Mouse (Mus musculus): ENCODE results near the gene Parp3.

DNA sequence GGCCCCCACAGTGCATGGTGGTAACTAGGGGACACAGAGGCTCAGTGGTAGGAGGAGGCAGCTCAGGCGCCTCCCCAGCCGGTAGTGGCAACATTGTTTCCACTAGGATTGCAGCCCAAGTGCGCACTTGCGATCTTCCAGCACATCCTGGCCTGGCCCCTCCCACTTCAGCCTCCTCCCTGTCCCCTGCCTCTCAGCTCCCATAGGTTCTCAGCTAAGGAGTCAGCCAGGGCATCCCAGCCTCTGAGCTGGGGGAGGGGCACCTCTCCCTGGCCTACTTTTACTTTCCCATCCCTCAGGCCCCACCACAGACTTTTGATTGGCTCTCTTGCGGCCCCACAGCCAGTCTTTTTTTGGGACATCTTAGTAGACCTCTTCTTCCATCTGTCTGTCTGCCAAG is 4.9 kb downstream of the Parp3 start:
- peak; percentile 38 for TF ChIP-seq CTCF (IDR thresholded peaks at IDR 0.05)
- no peak for TF ChIP-seq EP300 (IDR thresholded peaks at IDR 0.05; ENCODE audit: insufficient read depth, low read depth, low read length)

All from heart, adult 2 months (tissue).